Mouse (Mus musculus) midbrain, embryonic 12.5 days (tissue): Measurements from ENCODE around the gene Ets1. TPM values are rescaled to one million over a fixed set of nuclear protein-coding genes. Genes with fewer than 3 reads are reported as not detected.

Experiments used
- ATAC-seq: fragments of 200-750 bp; cut with Nextera tagmentation; 2 replicates; pipeline ENCODE4 v1.8.0; 2017; ENCODE audit warnings: low read depth, moderate TSS enrichment, moderate library complexity; ENCODE audit not compliant: low FRiP score
- H3K27ac ChIP-seq: fragments of 300-500 bp; sonication (generic); replicated peaks from 2 replicates; pipeline ENCODE4 v1.5.1; 2016; ENCODE audit warnings: mild to moderate bottlenecking
- H3K27me3 ChIP-seq: fragments of 300-500 bp; sonication (generic); 2 replicates; pipeline ENCODE4 v1.6.1; 2016; ENCODE audit warnings: mild to moderate bottlenecking
- H3K36me3 ChIP-seq: fragments of 300-500 bp; sonication (generic); 2 replicates; pipeline ENCODE4 v1.6.1; 2016
- H3K4me1 ChIP-seq: fragments of 300-500 bp; sonication (generic); 2 replicates; pipeline ENCODE4 v1.6.1; 2016
- H3K4me2 ChIP-seq: fragments of 300-500 bp; sonication (generic); replicated peaks from 2 replicates; pipeline ENCODE4 v1.6.1; 2016; ENCODE audit warnings: mild to moderate bottlenecking, moderate library complexity
- H3K4me3 ChIP-seq: fragments of 300-500 bp; sonication (generic); 2 replicates; pipeline ENCODE4 v1.5.1; 2016; ENCODE audit warnings: mild to moderate bottlenecking
- H3K9ac ChIP-seq: fragments of 300-500 bp; sonication (generic); replicated peaks from 2 replicates; pipeline ENCODE4 v1.6.1; 2016; ENCODE audit warnings: mild to moderate bottlenecking, moderate library complexity
- H3K9me3 ChIP-seq: fragments of 300-500 bp; sonication (generic); 2 replicates; pipeline ENCODE4 v1.6.1; 2016; ENCODE audit warnings: mild to moderate bottlenecking
- WGBS: fragments of 180-500 bp; shearing (Covaris S2); methylation state at CpG from one replicate; pipeline ENCODE4 v1.1.7; 2016; 5-methylcytosine and 5-hydroxymethylcytosine counted together
- polyA plus RNA-seq: library from polyadenylated mRNA; unstranded; fragments of >200 nt; fragmentation: Nextera tagmentation; extraction: Ambion mirVana; gene quantifications from 2 replicates; pipeline ENCODE4 v1.2.1, GENCODE M21; 2016

The Ets1 gene
- polyA plus RNA-seq, 1 experiment from 2014 or later, result 26.3 TPM

- H3K4me1 ChIP-seq, result peaks cover 45% of the 10 kb centered on the region
- H3K9ac ChIP-seq, result peak overlapping the region; percentile 41; the same call in 1 of the 2 replicates
- H3K27me3 ChIP-seq, result peaks cover 83% of the 10 kb centered on the region
- ATAC-seq, result peak; percentile 58
- under 1% methylated on average over 35 of the region's 35 CpGs for WGBS
- no peak overlapping the region for H3K27ac ChIP-seq
- no peaks in the 10 kb centered on the region for H3K36me3 ChIP-seq
- peak overlapping the region; percentile 67 for H3K4me2 ChIP-seq
- H3K9me3 ChIP-seq, result no peaks in the 10 kb centered on the region
- H3K4me3 ChIP-seq, result peak overlapping the region; percentile 36
These were observed 36.2 kb downstream of the Ets1 start for GRCm38 (mm10) chr9:32671970-32672859.

- H3K27me3 ChIP-seq, result peaks cover 86% of the 10 kb centered on the region
- no peak overlapping the region for H3K9ac ChIP-seq
- H3K27ac ChIP-seq, result no peak overlapping the region
- H3K9me3 ChIP-seq, result no peaks in the 10 kb centered on the region
- no peaks in the 10 kb centered on the region for H3K36me3 ChIP-seq
- no peak overlapping the region for H3K4me3 ChIP-seq
- WGBS, result 72% methylated on average over 3 of the region's 3 CpGs
- ATAC-seq, result no peak
- H3K4me1 ChIP-seq, result peaks cover 34% of the 10 kb centered on the region
- H3K4me2 ChIP-seq, result no peak overlapping the region
These were observed 37.9 kb downstream of the Ets1 start for GRCm38 (mm10) chr9:32673923-32674322.

GRCm38 (mm10) chr9:32675671-32676409 is 39.8 kb downstream of the Ets1 start:
- Histone ChIP-seq H3K9ac (no peak overlapping the region), H3K4me3 (no peak overlapping the region), H3K27me3 (peaks cover 82% of the 10 kb centered on the region), H3K9me3 (no peaks in the 10 kb centered on the region), H3K4me1 (peaks cover 34% of the 10 kb centered on the region), H3K36me3 (no peaks in the 10 kb centered on the region), H3K27ac (peak overlapping the region; percentile 4; the same call in 1 of the 2 replicates), H3K4me2 (peak overlapping the region; percentile 23)
- WGBS, result 3% methylated on average over 9 of the region's 9 CpGs
- peak; percentile 89 for ATAC-seq

- Histone ChIP-seq H3K27ac (no peak overlapping the region), H3K4me1 (peaks cover 32% of the 10 kb centered on the region), H3K27me3 (peaks cover 80% of the 10 kb centered on the region), H3K9ac (no peak overlapping the region), H3K36me3 (no peaks in the 10 kb centered on the region), H3K9me3 (no peaks in the 10 kb centered on the region), H3K4me2 (peak overlapping the region; percentile 23), H3K4me3 (no peak overlapping the region)
- peak; percentile 47 for ATAC-seq
- WGBS, result 11% methylated on average over 3 of the region's 3 CpGs
These were observed 40.5 kb downstream of the Ets1 start for GRCm38 (mm10) chr9:32676480-32676879.

- no peak overlapping the region for H3K4me3 ChIP-seq
- H3K4me1 ChIP-seq, result peaks cover 20% of the 10 kb centered on the region
- no peaks in the 10 kb centered on the region for H3K36me3 ChIP-seq
- ATAC-seq, result no peak
- peaks cover 79% of the 10 kb centered on the region for H3K27me3 ChIP-seq
- H3K27ac ChIP-seq, result no peak overlapping the region
- H3K9me3 ChIP-seq, result no peaks in the 10 kb centered on the region
- WGBS, result 85% methylated on average over 6 of the region's 6 CpGs
- H3K4me2 ChIP-seq, result no peak overlapping the region
- no peak overlapping the region for H3K9ac ChIP-seq
These were observed 41.6 kb downstream of the Ets1 start for GRCm38 (mm10) chr9:32677646-32678045.

- H3K27ac ChIP-seq, result no peak overlapping the region
- no peak overlapping the region for H3K4me2 ChIP-seq
- no peak for ATAC-seq
- 65% methylated on average over 4 of the region's 4 CpGs for WGBS
- H3K27me3 ChIP-seq, result peaks cover 77% of the 10 kb centered on the region
- no peak overlapping the region for H3K4me3 ChIP-seq
- H3K9ac ChIP-seq, result no peak overlapping the region
- peaks cover 16% of the 10 kb centered on the region for H3K4me1 ChIP-seq
- no peaks in the 10 kb centered on the region for H3K36me3 ChIP-seq
- H3K9me3 ChIP-seq, result no peaks in the 10 kb centered on the region
These were observed 42.2 kb downstream of the Ets1 start for GRCm38 (mm10) chr9:32678120-32678757.

GRCm38 (mm10) chr9:32679531-32679930 is 43.5 kb downstream of the Ets1 start:
- H3K27ac ChIP-seq, result no peak overlapping the region
- H3K9ac ChIP-seq, result no peak overlapping the region
- H3K9me3 ChIP-seq, result no peaks in the 10 kb centered on the region
- no peak for ATAC-seq
- no peaks in the 10 kb centered on the region for H3K36me3 ChIP-seq
- H3K4me3 ChIP-seq, result no peak overlapping the region
- H3K4me1 ChIP-seq, result peaks cover 16% of the 10 kb centered on the region
- H3K4me2 ChIP-seq, result no peak overlapping the region
- peaks cover 77% of the 10 kb centered on the region for H3K27me3 ChIP-seq
- 85% methylated on average over 6 of the region's 6 CpGs for WGBS

GRCm38 (mm10) chr9:32680201-32680600 is 44.2 kb downstream of the Ets1 start:
- Histone ChIP-seq H3K9ac (no peak overlapping the region), H3K4me3 (no peak overlapping the region), H3K27me3 (peaks cover 77% of the 10 kb centered on the region), H3K9me3 (no peaks in the 10 kb centered on the region), H3K4me1 (peaks cover 17% of the 10 kb centered on the region), H3K27ac (no peak overlapping the region), H3K4me2 (no peak overlapping the region), H3K36me3 (no peaks in the 10 kb centered on the region)
- no peak for ATAC-seq
- WGBS, result 92% methylated on average over 2 of the region's 2 CpGs

- peaks cover 16% of the 10 kb centered on the region for H3K4me1 ChIP-seq
- H3K4me3 ChIP-seq, result no peak overlapping the region
- ATAC-seq, result peak; percentile 87
- H3K27ac ChIP-seq, result no peak overlapping the region
- H3K9me3 ChIP-seq, result no peaks in the 10 kb centered on the region
- no peak overlapping the region for H3K4me2 ChIP-seq
- WGBS, result 13% methylated on average over 8 of the region's 8 CpGs
- H3K36me3 ChIP-seq, result no peaks in the 10 kb centered on the region
- no peak overlapping the region for H3K9ac ChIP-seq
- peaks cover 93% of the 10 kb centered on the region for H3K27me3 ChIP-seq
These were observed 50.0 kb downstream of the Ets1 start for GRCm38 (mm10) chr9:32685793-32686558.

GRCm38 (mm10) chr9:32688351-32688750 is 52.3 kb downstream of the Ets1 start:
- Histone ChIP-seq H3K27me3 (peaks cover 95% of the 10 kb centered on the region), H3K27ac (no peak overlapping the region), H3K36me3 (no peaks in the 10 kb centered on the region), H3K4me2 (no peak overlapping the region), H3K9me3 (no peaks in the 10 kb centered on the region), H3K4me1 (peaks cover 16% of the 10 kb centered on the region), H3K9ac (no peak overlapping the region), H3K4me3 (no peak overlapping the region)
- 73% methylated on average over 2 of the region's 2 CpGs for WGBS
- ATAC-seq, result no peak

GRCm38 (mm10) chr9:32691151-32691925 is 55.3 kb downstream of the Ets1 start:
- Histone ChIP-seq H3K9ac (no peak overlapping the region), H3K9me3 (no peaks in the 10 kb centered on the region), H3K4me2 (no peak overlapping the region), H3K4me1 (peaks cover 8% of the 10 kb centered on the region), H3K27me3 (peaks cover 96% of the 10 kb centered on the region), H3K27ac (no peak overlapping the region), H3K36me3 (no peaks in the 10 kb centered on the region), H3K4me3 (no peak overlapping the region)
- no peak for ATAC-seq
- WGBS, result 61% methylated on average over 12 of the region's 12 CpGs
